Mouse (Mus musculus): ENCODE measurements around the gene Chaf1a.
"Not testable (repeated sequence)": the region's sequence is repeated elsewhere in the genome, so short reads cannot be mapped to it uniquely, and the experiment has no call there.

Chaf1a gene

DNA sequence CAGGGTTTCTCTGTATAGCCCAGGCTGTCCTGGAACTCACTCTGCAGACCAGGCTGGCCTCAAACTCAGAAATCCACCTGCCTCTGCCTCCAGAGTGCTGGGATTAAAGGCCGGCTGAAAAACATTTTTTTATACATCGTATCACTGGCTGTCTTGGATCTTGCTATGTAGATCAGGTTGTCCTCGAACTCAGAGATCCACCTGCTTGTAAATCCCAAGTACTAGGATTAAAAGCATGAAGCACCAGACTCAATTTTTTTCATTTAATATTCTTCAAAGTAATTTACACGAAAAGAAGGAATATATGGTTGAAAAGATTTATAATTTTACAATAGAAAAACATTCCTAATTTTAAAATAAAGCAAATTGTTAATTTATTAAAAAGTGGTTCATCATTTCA is 894 bp upstream of the Chaf1a start:
- DNase-seq, result no peak

GRCm38 (mm10) chr17:56040857-56041163 is 571 bp downstream of the Chaf1a start:
- DNase-seq, result peak in 1 of 2 experiments; percentile 53

- DNase-seq, result no peak
These were observed 11.1 kb downstream of the Chaf1a start for GRCm38 (mm10) chr17:56051369-56051768.

DNA sequence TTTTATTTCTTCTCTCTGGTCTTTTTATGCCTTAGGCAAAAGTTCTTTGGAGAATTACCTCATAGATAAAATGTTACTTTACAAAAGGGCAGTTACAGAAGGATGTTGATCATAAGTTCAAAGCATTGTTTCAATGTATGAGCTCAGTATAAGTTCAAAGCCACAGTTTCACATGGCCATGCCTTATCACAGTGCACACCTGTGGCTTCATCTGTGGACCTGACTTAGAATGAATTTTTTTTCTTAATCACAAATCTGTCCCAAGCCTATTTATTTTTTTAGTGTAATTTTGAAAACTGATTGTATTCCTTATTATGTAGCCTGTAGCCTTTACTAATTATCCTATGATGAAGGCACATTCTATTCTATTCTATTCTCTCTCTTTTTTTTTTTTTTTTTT is 14.7 kb downstream of the Chaf1a start:
- DNase-seq, result no peak

- DNase-seq, result no peak
These were observed 15.9 kb downstream of the Chaf1a start for GRCm38 (mm10) chr17:56055945-56056678.

- DNase-seq, result no peak
These were observed 17.3 kb downstream of the Chaf1a start for GRCm38 (mm10) chr17:56057381-56058120.

GRCm38 (mm10) chr17:56062081-56062480 is 21.8 kb downstream of the Chaf1a start:
- DNase-seq, result no peak

DNA sequence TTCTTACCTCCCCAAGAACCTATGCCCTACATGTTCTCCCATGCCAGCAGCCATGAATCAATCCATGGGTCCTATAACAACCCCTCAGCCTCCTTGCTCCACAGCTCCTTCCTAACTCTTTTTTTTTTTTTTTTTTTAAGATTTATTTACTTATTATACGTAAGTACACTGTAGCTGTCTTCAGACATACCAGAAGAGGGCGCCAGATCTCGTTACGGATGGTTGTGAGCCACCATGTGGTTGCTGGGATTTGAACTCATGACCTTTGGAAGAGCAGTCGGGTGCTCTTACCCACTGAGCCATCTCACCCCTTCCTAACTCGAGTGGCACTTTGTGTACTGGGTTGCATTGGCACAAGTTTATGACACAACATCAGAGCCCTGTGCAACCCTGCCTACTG is 25.5 kb downstream of the Chaf1a start:
- DNase-seq, result not testable (repeated sequence)

DNA sequence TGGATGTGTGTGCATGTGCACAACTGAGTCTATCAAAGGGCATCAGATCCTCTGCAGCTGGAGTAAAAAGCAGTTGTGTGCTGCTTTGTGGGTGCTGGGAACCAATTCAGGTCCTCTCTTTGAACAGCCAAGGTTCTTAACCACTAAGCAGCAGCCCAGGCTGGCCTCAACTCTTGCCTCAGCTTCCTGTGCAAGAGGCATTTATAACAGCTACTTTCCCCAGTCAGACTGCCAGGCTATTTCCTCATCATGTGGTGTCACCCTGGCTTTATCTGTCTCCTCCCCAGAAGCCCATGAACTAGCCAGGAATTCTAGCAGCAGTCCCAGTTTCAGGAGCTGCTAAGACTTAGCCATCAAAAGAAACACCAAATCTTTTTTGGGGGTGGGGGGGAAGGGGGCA is 26.2 kb downstream of the Chaf1a start:
- DNase-seq, result no peak

DNA sequence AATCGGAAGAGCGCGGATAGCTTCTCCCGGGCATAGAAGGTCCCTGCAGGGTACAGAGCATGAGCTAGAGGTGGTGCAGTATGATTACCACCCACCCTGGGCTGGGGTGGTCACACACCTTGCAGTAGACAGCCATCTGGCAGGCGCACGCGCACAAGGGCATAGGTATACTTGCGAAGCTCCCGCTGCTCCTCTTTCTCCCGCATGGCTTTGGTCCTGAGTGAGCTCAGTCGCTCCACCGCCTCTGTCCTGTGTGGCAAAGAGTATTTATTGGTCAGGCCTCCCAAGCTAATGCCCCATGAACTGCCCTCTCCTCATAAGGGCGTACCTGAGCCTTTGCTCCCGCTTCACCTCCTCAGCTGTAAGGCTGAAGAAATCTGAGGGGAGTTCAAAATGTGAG is 28.8 kb downstream of the Chaf1a start:
- DNase-seq, result no peak

DNA sequence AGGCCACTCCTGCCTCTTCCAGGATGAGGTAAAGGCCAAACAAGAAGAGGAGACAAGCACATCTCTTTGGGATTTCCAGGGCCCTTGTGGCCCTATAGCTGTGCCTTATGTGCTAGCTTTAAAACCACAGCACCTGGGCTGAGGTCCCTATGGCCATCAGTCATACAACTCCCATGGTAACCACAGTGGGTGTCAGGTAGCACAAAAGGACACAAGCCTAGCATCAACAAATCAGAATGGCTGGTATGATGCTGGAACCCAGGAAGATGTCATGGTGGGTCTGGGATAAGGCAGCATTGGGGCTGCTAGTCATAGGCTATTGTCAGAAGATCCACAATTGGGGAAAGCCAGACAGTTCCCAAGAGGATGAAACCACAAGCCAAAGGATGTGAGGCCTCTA is 30.9 kb downstream of the Chaf1a start:
- no peak for DNase-seq

DNA sequence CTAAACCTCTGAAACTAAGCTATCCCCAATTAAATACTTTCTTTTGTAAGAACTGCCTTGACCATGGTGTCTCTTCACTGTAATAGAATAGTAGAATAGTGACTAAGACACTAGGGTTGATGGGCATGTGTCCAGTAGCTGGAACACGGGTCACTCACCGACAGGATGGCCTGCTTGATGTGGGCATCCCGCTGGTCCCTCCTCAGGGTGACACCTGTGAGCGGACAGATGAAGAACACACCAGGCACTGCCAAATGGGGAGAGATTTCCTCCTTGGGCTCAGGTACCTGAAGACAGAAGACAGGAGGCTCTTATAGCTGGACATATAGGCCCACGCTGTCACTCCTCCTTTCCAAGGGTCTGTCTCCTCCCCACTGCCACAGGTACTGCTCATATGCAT is 32.0 kb downstream of the Chaf1a start:
- no peak for DNase-seq

- peak; percentile 95 to 96 for DNase-seq
These were observed 34.0 kb downstream of the Chaf1a start for GRCm38 (mm10) chr17:56074097-56074826.

DNA sequence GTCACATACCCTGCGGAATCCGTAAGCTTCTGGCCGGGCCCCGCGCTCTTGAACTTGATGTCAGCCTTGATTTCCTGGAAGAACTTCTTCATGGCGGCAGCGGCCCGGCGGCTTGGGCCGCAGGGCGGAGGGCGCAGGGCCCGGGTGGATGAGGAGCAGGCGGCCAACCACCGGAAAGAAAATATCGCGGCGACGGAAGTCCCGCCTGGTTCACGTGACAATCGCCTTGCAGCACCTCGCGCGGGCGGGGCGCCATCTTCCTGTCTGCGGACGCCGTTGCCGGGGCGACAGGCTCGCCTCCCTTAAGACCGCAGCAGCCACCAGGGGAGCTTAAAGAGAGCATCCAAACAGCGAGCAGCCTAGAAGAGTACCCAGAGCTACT is 34.6 kb downstream of the Chaf1a start, which contains the start of gene Ubxn6:
TSS of gene Ubxn6 (minus strand) at position 202 of the 382 bp plus-strand sequence.
- DNase-seq, result peak; percentile 99 to 100

DNA sequence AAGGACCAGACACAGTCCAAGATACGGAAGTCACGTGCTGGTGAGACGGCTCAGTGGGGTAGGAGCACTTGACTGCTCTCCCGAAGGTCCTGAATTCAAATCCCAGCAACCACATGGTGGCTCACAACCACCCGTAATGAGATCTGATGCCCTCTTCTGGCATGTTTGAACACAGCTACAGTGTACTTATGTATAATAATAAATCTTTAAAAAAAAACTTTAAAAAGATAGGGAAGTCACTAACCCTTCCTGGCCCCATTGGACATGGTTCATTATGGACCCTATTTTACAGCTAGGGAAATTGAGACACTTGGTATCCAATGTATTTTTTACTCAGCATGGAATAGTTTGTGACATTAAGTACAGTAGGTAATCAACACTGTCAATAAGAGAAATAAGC is 37.3 kb downstream of the Chaf1a start:
- DNase-seq, result no peak

DNA sequence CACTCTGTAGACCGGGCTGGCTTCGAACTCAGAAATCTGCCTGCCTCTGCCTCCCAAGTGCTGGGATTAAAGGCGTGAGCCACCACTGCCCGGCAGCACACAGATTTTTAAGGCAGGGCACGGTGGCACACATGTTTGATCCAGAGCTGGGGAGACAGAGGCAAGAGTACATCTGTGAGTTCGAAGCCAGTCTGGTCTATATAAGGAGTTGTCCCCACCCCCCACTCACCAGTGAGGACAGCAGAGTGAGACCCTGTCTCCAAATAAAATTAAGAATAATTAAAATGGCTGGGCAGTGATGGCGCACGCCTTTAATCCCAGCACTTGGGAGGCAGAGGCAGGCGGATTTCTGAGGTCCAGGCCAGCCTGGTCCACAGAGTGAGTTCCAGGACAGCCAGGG is 38.1 kb downstream of the Chaf1a start:
- peak; percentile 13 to 22 for DNase-seq

- peak; percentile 100 for DNase-seq
These were observed 38.9 kb downstream of the Chaf1a start, which contains the start of gene Hdgfl2 for GRCm38 (mm10) chr17:56078880-56079795. Gene Hdgfl2, plus strand, starts transcription at chr17:56079634.

DNA sequence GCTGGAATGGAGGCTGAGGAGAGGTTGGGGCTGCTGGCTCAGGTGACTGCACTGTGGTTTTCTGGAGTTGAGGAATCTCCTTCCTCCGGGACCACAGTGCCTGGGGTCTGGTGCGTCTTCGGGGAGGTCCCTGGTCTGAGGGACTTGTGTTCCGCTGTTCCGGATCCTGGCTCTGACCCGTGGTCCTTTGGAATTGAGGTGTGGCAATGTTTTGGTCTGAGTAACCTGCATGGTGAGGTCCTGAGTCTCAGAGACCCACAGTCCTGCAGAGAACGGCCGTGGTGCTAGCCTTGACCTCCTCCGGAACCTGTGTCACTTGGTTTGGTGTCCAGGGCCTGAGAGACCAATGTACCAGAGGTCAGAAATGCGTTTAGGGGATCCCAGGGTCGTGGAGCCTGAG is 39.7 kb downstream of the Chaf1a start:
- DNase-seq, result no peak

- peak; percentile 67 to 75 for DNase-seq
These were observed 40.7 kb downstream of the Chaf1a start for GRCm38 (mm10) chr17:56080781-56081585.

DNA sequence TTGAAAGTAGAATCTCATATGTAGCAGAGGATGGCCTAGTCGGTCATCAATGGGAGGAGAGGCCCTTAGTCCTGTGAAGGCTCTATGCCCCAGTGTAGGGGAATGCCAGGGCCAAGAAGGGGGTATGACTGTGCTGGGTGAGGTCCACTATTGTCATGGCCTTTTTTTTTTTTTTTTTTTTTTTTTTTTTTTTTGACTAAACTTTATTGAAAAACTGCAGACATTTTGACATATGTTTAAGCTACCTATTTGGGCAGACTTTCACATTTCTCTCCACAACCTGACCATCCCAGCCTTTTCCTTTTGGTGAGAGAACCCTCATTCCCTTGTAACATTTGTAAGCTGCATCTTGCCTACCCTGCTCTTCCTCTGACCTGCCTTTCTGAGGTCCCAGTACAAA is 52.1 kb downstream of the Chaf1a start:
- no peak for DNase-seq

- no peak for DNase-seq
These were observed 52.6 kb downstream of the Chaf1a start for GRCm38 (mm10) chr17:56092794-56093193.

DNA sequence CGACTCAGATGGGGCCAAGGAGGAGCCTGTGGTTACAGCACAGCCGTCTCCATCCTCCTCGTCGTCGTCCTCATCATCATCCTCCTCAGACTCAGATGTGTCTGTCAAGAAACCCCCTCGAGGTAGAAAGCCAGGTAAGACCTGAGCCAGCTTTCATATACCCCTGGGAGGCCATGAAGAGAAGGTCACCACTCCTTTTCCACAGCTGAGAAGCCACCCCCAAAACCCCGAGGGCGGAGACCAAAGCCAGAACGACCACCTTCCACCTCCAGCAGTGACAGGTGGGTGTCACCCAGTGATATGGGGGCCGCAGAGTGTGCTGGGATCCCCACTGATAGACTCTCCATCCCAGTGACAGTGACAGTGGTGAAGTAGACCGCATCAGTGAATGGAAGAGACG is 56.6 kb downstream of the Chaf1a start:
- DNase-seq, result no peak

Measured in kidney, postnatal 4 days (tissue).